Mouse (Mus musculus): ENCODE results near the gene Hcfc2. TPM values are rescaled to one million over a fixed set of nuclear protein-coding genes. Genes with fewer than 3 reads are reported as not detected.

Gene Hcfc2
- polyA plus RNA-seq (2014; fragmentation: Illumina TruSeq; extraction: RNeasy Lipid Tissue Mini Kit (QIAGEN cat#74804); ENCODE audit: low read depth, low replicate concordance): 103 TPM

GRCm38 (mm10) chr10:82695956-82696355, at the start of gene Hcfc2:
Gene Hcfc2 (plus strand): TSS chr10:82696160.

DNA sequence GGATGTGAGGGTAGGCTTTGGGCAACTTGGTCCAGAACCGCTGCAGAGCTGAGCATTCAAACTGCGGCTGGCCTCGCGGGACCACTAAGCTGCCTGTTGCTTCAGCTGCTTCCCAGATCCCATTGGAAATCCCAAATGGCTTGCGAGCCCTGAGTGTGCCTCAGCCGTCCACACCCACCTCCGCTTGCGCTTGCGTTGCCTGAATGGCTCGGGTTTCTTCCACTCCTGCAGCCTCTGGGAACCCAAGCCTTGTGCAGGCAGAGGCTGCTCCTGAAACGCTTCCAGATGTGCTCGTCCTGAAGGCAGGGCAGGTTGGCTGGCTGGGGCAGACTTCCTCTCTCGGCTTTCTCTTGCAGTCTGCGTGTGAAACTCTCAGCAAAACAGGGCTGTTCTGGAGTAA, 5.5 kb upstream of the Hcfc2 start, which contains the start of gene Glt8d2:
TSS of gene Glt8d2 (minus strand) at position 157 of the 400 bp plus-strand sequence.

GRCm38 (mm10) chr10:82763840-82764631, 68.1 kb downstream of the Hcfc2 start, which contains the start of gene Nfyb:
Gene Nfyb (minus strand): TSS chr10:82764144.

Other genes starting within 250 kb of the Hcfc2 start
- not detected for gene Gm1553, start 203.5 kb upstream of the Hcfc2 start, polyA plus RNA-seq (2014; fragmentation: Illumina TruSeq; extraction: RNeasy Lipid Tissue Mini Kit (QIAGEN cat#74804); ENCODE audit: low read depth, low replicate concordance)
- gene 1190007I07Rik, start 72.9 kb upstream of the Hcfc2 start, polyA plus RNA-seq (2014; fragmentation: Illumina TruSeq; extraction: RNeasy Lipid Tissue Mini Kit (QIAGEN cat#74804); ENCODE audit: low read depth, low replicate concordance): 15.3 TPM
- 30.9 TPM for gene Tdg, start 66.3 kb upstream of the Hcfc2 start, polyA plus RNA-seq (2014; fragmentation: Illumina TruSeq; extraction: RNeasy Lipid Tissue Mini Kit (QIAGEN cat#74804); ENCODE audit: low read depth, low replicate concordance)
- gene Glt8d2, start 5.5 kb upstream of the Hcfc2 start, polyA plus RNA-seq (2014; fragmentation: Illumina TruSeq; extraction: RNeasy Lipid Tissue Mini Kit (QIAGEN cat#74804); ENCODE audit: low read depth, low replicate concordance): 2.4 TPM
- 32.2 TPM for gene Nfyb, start 68.0 kb downstream of the Hcfc2 start, polyA plus RNA-seq (2014; fragmentation: Illumina TruSeq; extraction: RNeasy Lipid Tissue Mini Kit (QIAGEN cat#74804); ENCODE audit: low read depth, low replicate concordance)
- gene Txnrd1, start 137.8 kb downstream of the Hcfc2 start, polyA plus RNA-seq (2014; fragmentation: Illumina TruSeq; extraction: RNeasy Lipid Tissue Mini Kit (QIAGEN cat#74804); ENCODE audit: low read depth, low replicate concordance): 98.3 TPM
- gene Eid3, start 170.5 kb downstream of the Hcfc2 start, polyA plus RNA-seq (2014; fragmentation: Illumina TruSeq; extraction: RNeasy Lipid Tissue Mini Kit (QIAGEN cat#74804); ENCODE audit: low read depth, low replicate concordance): not detected

All from adrenal gland, adult 10 weeks (tissue).